Mouse (Mus musculus) common myeloid progenitor, adult 5-6 weeks (primary cell): ENCODE measurements around the gene Olfr1313. TPM values are rescaled to one million over a fixed set of nuclear protein-coding genes. Genes with fewer than 3 reads are reported as not detected.
"Not testable (repeated sequence)": the region's sequence is repeated elsewhere in the genome, so short reads cannot be mapped to it uniquely, and the experiment has no call there.

ENCODE experiments used
- ATAC-seq: replicated peaks from 2 replicates; pipeline ENCODE4 v1.8.0; 2016; ENCODE audit warnings: low read depth, mild to moderate bottlenecking, moderate TSS enrichment, inconsistent platforms; ENCODE audit not compliant: poor library complexity, severe bottlenecking
- total RNA-seq: library from RNA; stranded (forward); fragments of 200-1000, 187-1606 nt; gene quantifications from 2 replicates; pipeline ENCODE4 v1.2.3, GENCODE M21; 2017

Olfr1313 gene
- total RNA-seq = not detected in 2 replicates

GRCm38 (mm10) chr2:112077743-112078142, at the start of gene Olfr1313:
Gene Olfr1313 (minus strand): TSS chr2:112077843.
- ATAC-seq = no peak

GRCm38 (mm10) chr2:112115340-112115739, 37.7 kb upstream of the Olfr1313 start, which contains the start of gene Olfr1315-ps1:
Gene Olfr1315-ps1 (minus strand): TSS chr2:112115440.
- ATAC-seq = no peak

- no peak for ATAC-seq
Observed at GRCm38 (mm10) chr2:112096681-112097080, 19.0 kb upstream of the Olfr1313 start, which contains the start of gene Olfr1314. Gene Olfr1314 (minus strand): TSS chr2:112096781.

GRCm38 (mm10) chr2:112050138-112050537, 27.5 kb downstream of the Olfr1313 start, which contains the start of gene Olfr1312:
Gene Olfr1312 (minus strand): TSS chr2:112050238.
- ATAC-seq = no peak

- not testable (repeated sequence) for ATAC-seq
Observed at GRCm38 (mm10) chr2:112026971-112027370, 50.7 kb downstream of the Olfr1313 start.

- ATAC-seq = no peak
Observed at GRCm38 (mm10) chr2:112024312-112024711, 53.3 kb downstream of the Olfr1313 start, which contains the start of gene Olfr1311. Gene Olfr1311 (minus strand): TSS chr2:112024412.

Other genes with a start within 250 kb of the Olfr1313 start
- not detected in 2 replicates for gene Olfr1305, start 200.7 kb downstream of the Olfr1313 start, total RNA-seq
- not detected in 2 replicates for gene Olfr1306, start 161.6 kb downstream of the Olfr1313 start, total RNA-seq
- gene Olfr1307, start 128.4 kb downstream of the Olfr1313 start, total RNA-seq = 0.05 TPM in 1 of 2 replicates, not detected in the other
- not detected in 2 replicates for gene Olfr1308, start 112.9 kb downstream of the Olfr1313 start, total RNA-seq
- gene Olfr1309, start 87.6 kb downstream of the Olfr1313 start, total RNA-seq = not detected in 2 replicates
- gene Olfr1310, start 65.1 kb downstream of the Olfr1313 start, total RNA-seq = not detected in 2 replicates
- not detected in 2 replicates for gene Olfr1311, start 53.4 kb downstream of the Olfr1313 start, total RNA-seq
- gene Olfr1312, start 27.6 kb downstream of the Olfr1313 start, total RNA-seq = not detected in 2 replicates
- not detected in 2 replicates for gene Olfr1314, start 18.9 kb upstream of the Olfr1313 start, total RNA-seq
- not detected in 2 replicates for gene Olfr1315-ps1, start 37.6 kb upstream of the Olfr1313 start, total RNA-seq
- gene Olfr1316, start 57.1 kb upstream of the Olfr1313 start, total RNA-seq = not detected in 2 replicates
- not detected in 2 replicates for gene Olfr1317, start 62.5 kb upstream of the Olfr1313 start, total RNA-seq
- not detected in 2 replicates for gene Olfr1318, start 76.4 kb upstream of the Olfr1313 start, total RNA-seq
- gene Lpcat4, start 161.6 kb upstream of the Olfr1313 start, total RNA-seq = 3.1 and 13.2 TPM in 2 replicates
- gene Nutm1, start 181.4 kb upstream of the Olfr1313 start, total RNA-seq = not detected in 2 replicates
- gene Nop10, start 184.1 kb upstream of the Olfr1313 start, total RNA-seq = 132 and 136 TPM in 2 replicates
- 68.2 and 85.0 TPM in 2 replicates for gene Slc12a6, start 188.0 kb upstream of the Olfr1313 start, total RNA-seq
- not detected in 2 replicates for gene Gm21985, start 188.5 kb upstream of the Olfr1313 start, total RNA-seq